Mouse (Mus musculus) heart, embryonic 15.5 days (tissue): Measurements from ENCODE around the gene Oprd1. TPM values are rescaled to one million over a fixed set of nuclear protein-coding genes. Genes with fewer than 3 reads are reported as not detected.

Experiments used
- ATAC-seq: fragments of 200-750 bp; cut with Nextera tagmentation; replicated peaks from 2 replicates; pipeline ENCODE4 v1.8.0; 2017; ENCODE audit warnings: low read depth, moderate TSS enrichment; ENCODE audit not compliant: insufficient number of reproducible peaks, insufficient read depth, low FRiP score
- H3K27ac ChIP-seq: fragments of 300-500 bp; sonication (generic); 2 replicates; pipeline ENCODE4 v1.5.1; 2015; ENCODE audit warnings: mild to moderate bottlenecking, inconsistent platforms
- H3K27me3 ChIP-seq: fragments of 300-500 bp; sonication (generic); 2 replicates; pipeline ENCODE4 v1.6.1; 2015; ENCODE audit warnings: inconsistent platforms
- H3K36me3 ChIP-seq: fragments of 300-500 bp; sonication (generic); 2 replicates; pipeline ENCODE4 v1.6.1; 2015; ENCODE audit warnings: mild to moderate bottlenecking, inconsistent platforms
- H3K4me1 ChIP-seq: fragments of 300-500 bp; sonication (generic); replicated peaks from 2 replicates; pipeline ENCODE4 v1.6.1; 2015; ENCODE audit warnings: inconsistent platforms
- H3K4me2 ChIP-seq: fragments of 300-500 bp; sonication (generic); 2 replicates; pipeline ENCODE4 v1.6.1; 2015; ENCODE audit warnings: inconsistent platforms, mild to moderate bottlenecking, moderate library complexity
- H3K4me3 ChIP-seq: fragments of 300-500 bp; sonication (generic); 2 replicates; pipeline ENCODE4 v1.5.1; 2015; ENCODE audit warnings: mild to moderate bottlenecking, inconsistent platforms
- H3K9ac ChIP-seq: fragments of 300-500 bp; sonication (generic); 2 replicates; pipeline ENCODE4 v1.6.1; 2015; ENCODE audit warnings: mild to moderate bottlenecking, inconsistent platforms
- H3K9me3 ChIP-seq: fragments of 300-500 bp; sonication (generic); replicated peaks from 2 replicates; pipeline ENCODE4 v1.6.1; 2016; ENCODE audit warnings: inconsistent platforms
- WGBS: fragments of 180-500 bp; shearing (Covaris S2); methylation state at CpG from one replicate; pipeline ENCODE4 v1.1.7; 2015; ENCODE audit warnings: mixed read lengths; 5-methylcytosine and 5-hydroxymethylcytosine counted together
- polyA plus RNA-seq: library from polyadenylated mRNA; unstranded; fragments of >200 nt; fragmentation: Nextera tagmentation; extraction: Ambion mirVana; gene quantifications from 2 replicates; pipeline ENCODE4 v1.2.1, GENCODE M21; 2015

Gene Oprd1
- polyA plus RNA-seq, 1 experiment from 2014 or later = 0.71 TPM

- no peak for ATAC-seq
Observed at GRCm38 (mm10) chr4:132132297-132132696, 12.0 kb downstream of the Oprd1 start.

DNA sequence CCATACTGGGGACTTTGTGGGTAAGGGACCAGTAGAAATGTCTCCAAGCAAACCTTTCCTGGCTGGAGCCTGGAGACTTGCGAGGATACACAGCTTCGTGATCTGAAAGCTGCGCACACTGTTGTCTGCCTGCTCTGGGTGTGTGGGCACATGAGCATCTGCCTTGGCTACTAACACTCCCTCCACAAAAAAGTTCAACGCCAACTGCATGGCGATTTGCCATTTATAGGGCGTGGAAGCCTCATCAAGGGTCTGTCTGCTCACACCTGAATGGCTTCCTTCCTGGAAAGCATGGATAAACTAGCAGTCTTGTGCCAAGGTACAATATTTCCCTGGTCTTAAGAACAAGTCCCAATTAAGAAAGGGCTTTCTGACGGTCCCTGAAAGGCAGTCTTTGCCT, 12.5 kb downstream of the Oprd1 start:
- Histone ChIP-seq H3K4me3 (no peak overlapping the region), H3K27me3 (no peaks in the 10 kb centered on the region), H3K9ac (no peak overlapping the region), H3K4me1 (peaks cover 33% of the 10 kb centered on the region), H3K36me3 (no peaks in the 10 kb centered on the region), H3K27ac (no peak overlapping the region; the same call in 1 of the 2 replicates), H3K9me3 (no peaks in the 10 kb centered on the region), H3K4me2 (no peak overlapping the region)
- ATAC-seq = no peak
- 76% methylated on average over 7 of the region's 7 CpGs for WGBS

More at GRCm38 (mm10) chr4:132132297-132132696, 12.0 kb downstream of the Oprd1 start:
- H3K4me3 ChIP-seq = no peak overlapping the region
- peaks cover 29% of the 10 kb centered on the region for H3K4me1 ChIP-seq
- no peaks in the 10 kb centered on the region for H3K27me3 ChIP-seq
- no peaks in the 10 kb centered on the region for H3K9me3 ChIP-seq
- H3K36me3 ChIP-seq = no peaks in the 10 kb centered on the region
- no peak overlapping the region for H3K9ac ChIP-seq
- no peak overlapping the region for H3K4me2 ChIP-seq
- 50% methylated on average over 7 of the region's 7 CpGs for WGBS
- H3K27ac ChIP-seq = no peak overlapping the region; the same call in 1 of the 2 replicates

- WGBS = 80% methylated on average over 9 of the region's 9 CpGs
- H3K9me3 ChIP-seq = no peaks in the 10 kb centered on the region
- no peaks in the 10 kb centered on the region for H3K36me3 ChIP-seq
- no peak overlapping the region for H3K4me3 ChIP-seq
- no peak overlapping the region for H3K27ac ChIP-seq
- H3K4me2 ChIP-seq = no peak overlapping the region
- H3K4me1 ChIP-seq = peaks cover 40% of the 10 kb centered on the region
- no peaks in the 10 kb centered on the region for H3K27me3 ChIP-seq
- no peak overlapping the region for H3K9ac ChIP-seq
- ATAC-seq = no peak
Observed at GRCm38 (mm10) chr4:132131116-132131515, 13.2 kb downstream of the Oprd1 start.

DNA sequence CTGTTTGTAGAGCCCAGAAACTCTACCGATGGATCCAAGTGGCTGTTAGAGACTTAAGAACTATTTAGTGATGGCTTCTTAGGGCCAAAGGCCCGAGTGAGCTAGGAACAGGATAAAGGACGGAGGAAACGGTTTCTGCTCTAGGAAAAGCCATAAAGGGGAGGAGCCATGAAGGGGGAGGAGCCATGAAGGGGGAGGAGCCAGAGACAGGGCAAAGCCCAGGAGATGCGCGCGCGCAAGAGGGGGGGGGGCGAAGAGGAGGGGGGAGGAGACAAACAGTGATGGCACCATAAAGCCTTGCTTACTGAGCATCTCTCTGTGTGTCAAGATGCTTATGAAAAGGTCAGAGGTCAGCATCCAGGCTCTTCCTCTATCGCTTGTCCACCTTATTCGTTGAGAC, 13.6 kb downstream of the Oprd1 start:
- H3K4me3 ChIP-seq = no peak overlapping the region
- no peaks in the 10 kb centered on the region for H3K36me3 ChIP-seq
- ATAC-seq = no peak
- 76% methylated on average over 11 of the region's 11 CpGs for WGBS
- no peak overlapping the region for H3K4me2 ChIP-seq
- H3K27ac ChIP-seq = no peak overlapping the region
- no peaks in the 10 kb centered on the region for H3K27me3 ChIP-seq
- H3K9ac ChIP-seq = no peak overlapping the region
- H3K4me1 ChIP-seq = peaks cover 43% of the 10 kb centered on the region
- H3K9me3 ChIP-seq = no peaks in the 10 kb centered on the region

DNA sequence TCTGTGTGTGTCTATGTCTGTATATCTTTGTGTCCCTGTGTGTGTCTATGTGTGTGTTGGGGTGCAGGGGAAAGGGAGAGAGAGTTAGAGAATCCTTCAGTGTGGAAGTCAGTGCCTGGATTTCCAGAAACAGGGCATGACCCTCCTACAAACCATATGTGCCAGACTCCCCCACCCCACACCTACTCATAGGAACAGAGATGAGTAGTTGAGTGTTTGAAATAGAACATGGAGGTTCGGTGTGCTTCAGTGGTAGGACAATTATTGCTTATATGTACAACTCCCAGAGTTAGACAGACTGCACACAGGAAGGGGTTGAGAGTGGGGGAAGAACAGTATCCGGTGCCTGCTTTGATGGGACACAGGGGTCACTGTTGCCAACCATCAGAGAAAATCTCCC, 14.2 kb downstream of the Oprd1 start:
- Histone ChIP-seq H3K4me3 (no peak overlapping the region), H3K4me1 (peaks cover 43% of the 10 kb centered on the region), H3K27me3 (no peaks in the 10 kb centered on the region), H3K9me3 (no peaks in the 10 kb centered on the region), H3K9ac (no peak overlapping the region), H3K27ac (peak overlapping the region; percentile 90), H3K4me2 (no peak overlapping the region), H3K36me3 (no peaks in the 10 kb centered on the region)
- no peak for ATAC-seq
- 72% methylated on average over 2 of the region's 2 CpGs for WGBS

GRCm38 (mm10) chr4:132128997-132129636, 15.2 kb downstream of the Oprd1 start:
- WGBS = 11% methylated on average over 6 of the region's 6 CpGs
- H3K9ac ChIP-seq = no peak overlapping the region
- no peaks in the 10 kb centered on the region for H3K9me3 ChIP-seq
- peak; percentile 79 for ATAC-seq
- H3K4me3 ChIP-seq = no peak overlapping the region
- H3K4me1 ChIP-seq = peaks cover 43% of the 10 kb centered on the region
- H3K27me3 ChIP-seq = no peaks in the 10 kb centered on the region
- H3K36me3 ChIP-seq = no peaks in the 10 kb centered on the region
- peak overlapping the region; percentile 90 for H3K27ac ChIP-seq
- 0 out of 2 replicates have a peak overlapping the region, but pooled peaks have one; percentile 6 for H3K4me2 ChIP-seq

GRCm38 (mm10) chr4:132127091-132127490, 17.2 kb downstream of the Oprd1 start:
- H3K9me3 ChIP-seq = no peaks in the 10 kb centered on the region
- no peaks in the 10 kb centered on the region for H3K27me3 ChIP-seq
- ATAC-seq = no peak
- H3K9ac ChIP-seq = no peak overlapping the region
- 70% methylated on average over 8 of the region's 8 CpGs for WGBS
- peak overlapping the region; percentile 35; the same call in 1 of the 2 replicates for H3K27ac ChIP-seq
- no peaks in the 10 kb centered on the region for H3K36me3 ChIP-seq
- peaks cover 38% of the 10 kb centered on the region for H3K4me1 ChIP-seq
- no peak overlapping the region for H3K4me2 ChIP-seq
- no peak overlapping the region for H3K4me3 ChIP-seq

GRCm38 (mm10) chr4:132123166-132123565, 21.1 kb downstream of the Oprd1 start:
- Histone ChIP-seq H3K4me1 (peaks cover 14% of the 10 kb centered on the region), H3K4me3 (no peak overlapping the region), H3K27me3 (no peaks in the 10 kb centered on the region), H3K4me2 (no peak overlapping the region), H3K9me3 (no peaks in the 10 kb centered on the region), H3K9ac (no peak overlapping the region), H3K27ac (no peak overlapping the region), H3K36me3 (no peaks in the 10 kb centered on the region)
- no peak for ATAC-seq
- WGBS = 93% methylated on average over 1 of the region's 1 CpGs

GRCm38 (mm10) chr4:132121674-132122073, 22.6 kb downstream of the Oprd1 start:
- H3K27ac ChIP-seq = no peak overlapping the region
- H3K36me3 ChIP-seq = no peaks in the 10 kb centered on the region
- no peak for ATAC-seq
- WGBS = 76% methylated on average over 5 of the region's 5 CpGs
- H3K4me3 ChIP-seq = no peak overlapping the region
- no peaks in the 10 kb centered on the region; the same call in 1 of the 2 replicates for H3K27me3 ChIP-seq
- no peak overlapping the region for H3K4me2 ChIP-seq
- H3K9me3 ChIP-seq = no peaks in the 10 kb centered on the region
- H3K4me1 ChIP-seq = peaks cover 8% of the 10 kb centered on the region
- H3K9ac ChIP-seq = no peak overlapping the region

GRCm38 (mm10) chr4:132119566-132119965, 24.7 kb downstream of the Oprd1 start:
- Histone ChIP-seq H3K4me2 (no peak overlapping the region), H3K36me3 (no peaks in the 10 kb centered on the region), H3K9me3 (no peaks in the 10 kb centered on the region), H3K27ac (no peak overlapping the region), H3K27me3 (no peaks in the 10 kb centered on the region; the same call in 1 of the 2 replicates), H3K9ac (no peak overlapping the region), H3K4me3 (no peak overlapping the region), H3K4me1 (no peaks in the 10 kb centered on the region)
- WGBS = 62% methylated on average over 9 of the region's 9 CpGs
- ATAC-seq = no peak

GRCm38 (mm10) chr4:132116315-132116714, 28.0 kb downstream of the Oprd1 start:
- peaks cover 12% of the 10 kb centered on the region for H3K27me3 ChIP-seq

More at GRCm38 (mm10) chr4:132116315-132116714, 28.0 kb downstream of the Oprd1 start:
- H3K4me1 ChIP-seq = peaks cover 8% of the 10 kb centered on the region
- H3K36me3 ChIP-seq = no peaks in the 10 kb centered on the region
- H3K4me2 ChIP-seq = no peak overlapping the region
- ATAC-seq = no peak
- H3K4me3 ChIP-seq = no peak overlapping the region
- H3K27ac ChIP-seq = no peak overlapping the region
- no peaks in the 10 kb centered on the region for H3K9me3 ChIP-seq
- 78% methylated on average over 4 of the region's 4 CpGs for whole genome bisulfite sequencing
- no peak overlapping the region for H3K9ac ChIP-seq
